Mouse (Mus musculus) adipose tissue, adult 10 weeks (tissue): ENCODE data around the gene Srsf10. TPM values are rescaled to one million over a fixed set of nuclear protein-coding genes. Genes with fewer than 3 reads are reported as not detected.

ENCODE experiments used
- polyA plus RNA-seq: library from polyadenylated mRNA; stranded (reverse); fragments of 350-450 nt; fragmentation: Illumina TruSeq; extraction: RNeasy Lipid Tissue Mini Kit (QIAGEN cat#74804); gene quantifications from one replicate; pipeline ENCODE4 v1.2.3, GENCODE M21; 2014; ENCODE audit warnings: low read depth, low replicate concordance

Srsf10 gene
- 89.6 TPM for polyA plus RNA-seq

DNA sequence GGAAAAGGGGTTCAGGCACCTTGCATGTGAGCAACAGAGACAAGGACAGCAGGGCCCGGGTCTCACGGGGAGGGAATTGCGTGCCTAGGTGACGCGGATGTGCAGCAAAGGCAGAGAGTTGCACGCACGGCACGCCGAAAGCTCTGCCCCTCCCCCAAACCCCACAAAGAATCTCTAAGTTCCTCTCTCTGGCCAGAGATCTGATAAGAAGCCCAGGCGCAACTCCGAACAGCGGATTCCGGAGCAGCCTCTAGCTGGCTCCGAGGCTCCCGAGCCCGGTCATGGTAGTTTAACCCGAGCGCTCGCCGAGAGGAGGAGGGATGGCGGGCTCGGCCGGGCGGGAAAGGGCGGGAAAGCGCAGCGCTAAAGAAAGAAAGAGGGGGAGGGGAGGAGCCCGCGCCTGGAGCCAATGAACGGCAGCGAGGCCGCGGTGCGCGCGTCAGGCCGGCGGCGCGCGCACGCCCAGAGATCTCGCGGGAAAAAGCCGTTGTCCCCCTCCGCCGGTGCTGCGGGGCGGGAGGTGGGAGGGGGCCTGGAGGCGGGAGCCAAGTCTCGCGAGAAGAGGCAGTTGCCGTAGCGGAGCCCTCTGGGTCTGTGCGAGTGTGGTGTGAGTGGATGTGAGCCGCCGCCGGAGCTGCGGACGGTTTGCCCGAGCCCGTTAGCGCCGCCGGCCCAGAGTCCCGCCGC lies at the start of gene Srsf10:
TSS of gene Srsf10 (plus strand) at position 212 of the 687 bp plus-strand sequence.

DNA sequence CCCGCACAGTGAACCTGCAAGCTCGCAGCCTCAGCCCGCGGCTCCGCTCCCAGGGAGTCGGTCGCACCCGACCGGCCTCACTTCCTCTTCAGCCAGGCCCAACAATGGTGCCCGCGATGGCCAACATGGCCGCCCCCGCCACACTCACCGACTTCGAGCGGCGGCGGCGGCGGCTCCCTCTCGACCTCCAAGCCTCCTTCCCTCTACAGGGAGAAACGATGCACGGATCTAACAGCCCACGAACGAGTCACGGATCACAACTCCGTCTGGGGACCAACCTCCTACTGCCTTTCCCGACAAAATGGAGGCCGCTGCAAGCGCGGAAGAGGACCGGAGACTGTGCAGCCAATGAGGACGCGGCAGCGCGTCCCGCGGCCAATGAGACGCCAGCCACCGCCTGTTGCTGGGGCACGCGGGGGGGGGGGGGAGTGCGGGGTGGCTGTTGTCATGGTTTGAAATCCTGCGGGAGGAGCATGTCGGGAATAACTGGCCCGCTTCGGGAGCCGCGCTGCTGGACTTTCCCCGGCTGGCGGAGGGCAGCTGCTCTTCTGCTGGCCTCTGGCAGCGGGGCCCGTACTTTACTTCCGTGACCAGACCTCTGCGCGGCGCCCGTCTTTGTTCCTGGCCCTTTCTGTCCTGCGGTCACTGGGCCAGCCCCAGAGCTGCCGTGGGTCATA lies 18.1 kb downstream of the Srsf10 start, which contains the start of gene Pnrc2:
TSS of gene Pnrc2 (minus strand) at position 325 of the 677 bp plus-strand sequence.

DNA sequence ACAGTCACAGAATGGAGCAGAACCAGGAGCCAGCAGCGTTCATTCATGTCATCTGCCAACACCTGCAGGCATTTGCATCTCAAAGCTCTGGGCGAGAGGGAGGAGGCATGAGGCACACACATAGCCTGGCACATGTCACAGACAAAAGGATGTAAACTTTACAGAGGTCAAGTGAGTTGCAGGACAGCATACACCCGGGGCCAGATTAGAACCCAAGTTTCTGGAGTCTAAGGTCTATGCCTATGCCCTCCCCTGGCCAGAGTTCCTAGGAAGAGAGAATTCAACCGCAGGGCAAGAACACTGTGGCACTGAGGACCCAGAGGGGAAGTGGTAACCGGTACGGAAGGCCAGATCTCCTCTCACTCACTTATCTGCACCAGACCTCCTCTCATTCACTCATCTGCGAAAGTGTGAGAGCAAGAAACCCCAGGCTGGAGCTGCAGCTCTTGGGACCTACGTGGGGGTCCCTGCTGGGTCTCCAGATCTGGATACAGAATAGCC lies 39.6 kb downstream of the Srsf10 start, which contains the start of gene Cnr2:
TSS of gene Cnr2 (plus strand) at position 324 of the 501 bp plus-strand sequence.

Other genes starting within 250 kb of the Srsf10 start
- 4.7 TPM for gene Ifnlr1, start 169.5 kb upstream of the Srsf10 start, polyA plus RNA-seq
- gene Il22ra1, start 127.6 kb upstream of the Srsf10 start, polyA plus RNA-seq = 0.48 TPM
- 2.2 TPM for gene Myom3, start 96.0 kb upstream of the Srsf10 start, polyA plus RNA-seq
- 131 TPM for gene Pnrc2, start 18.1 kb downstream of the Srsf10 start, polyA plus RNA-seq
- 0.78 TPM for gene Cnr2, start 39.6 kb downstream of the Srsf10 start, polyA plus RNA-seq
- gene Fuca1, start 65.0 kb downstream of the Srsf10 start, polyA plus RNA-seq = 212 TPM
- 52.3 TPM for gene Hmgcl, start 90.7 kb downstream of the Srsf10 start, polyA plus RNA-seq
- gene Gale, start 108.0 kb downstream of the Srsf10 start, polyA plus RNA-seq = 29.9 TPM
- 50.2 TPM for gene Lypla2, start 116.9 kb downstream of the Srsf10 start, polyA plus RNA-seq
- gene Pithd1, start 131.5 kb downstream of the Srsf10 start, polyA plus RNA-seq = 46.8 TPM
- 24.2 TPM for gene Eloa, start 166.0 kb downstream of the Srsf10 start, polyA plus RNA-seq
- gene Rpl11, start 197.7 kb downstream of the Srsf10 start, polyA plus RNA-seq = 1,130 TPM